Comparison of ENCODE assay signal across 1 mouse cellular context in the genomic region with DNA sequence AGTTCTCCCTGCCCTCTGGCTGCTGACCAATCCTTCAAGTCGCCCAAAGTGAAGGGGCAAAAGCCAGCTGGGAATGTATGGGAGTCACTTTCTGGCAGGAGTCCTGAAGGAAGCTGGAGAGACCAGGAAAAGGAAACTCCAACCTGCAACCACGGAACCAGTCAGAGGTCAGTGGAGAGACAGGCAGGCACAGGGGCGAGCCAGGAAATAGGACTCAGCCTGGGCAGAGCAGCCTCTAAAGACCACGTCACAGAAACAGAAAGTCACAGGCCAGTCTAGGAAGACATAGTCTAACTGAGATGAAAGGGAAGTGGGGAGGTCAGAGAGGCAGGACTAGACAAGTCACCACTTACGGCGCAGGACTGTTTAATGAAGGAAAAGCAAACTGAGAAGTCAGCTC.
TF ChIP-seq lines count a peak whose summit lies in the region.

No protein-coding gene starts in this region.

TF ChIP-seq in CH12.LX, 34 proteins besides CTCF, POLR2A, EP300 and RAD21:
- TF ChIP-seq NRF1 (IDR thresholded peaks at IDR 0.05; ENCODE audit: low read depth, low read length): no peak
- TF ChIP-seq USF1 (IDR thresholded peaks at IDR 0.05; ENCODE audit: low read depth, low read length): no peak
- TF ChIP-seq MAX (IDR thresholded peaks at IDR 0.05; ENCODE audit: low read length): no peak
- TF ChIP-seq NELFE (IDR thresholded peaks at IDR 0.05; ENCODE audit: low read depth, low read length): no peak
- no peak for TF ChIP-seq SMC3 (IDR thresholded peaks at IDR 0.05; ENCODE audit: low read depth, low read length)
- no peak for TF ChIP-seq ZMIZ1 (IDR thresholded peaks at IDR 0.05; ENCODE audit: low read depth, low read length)
- TF ChIP-seq ZNF384 (IDR thresholded peaks at IDR 0.05; ENCODE audit: low read depth, low read length): no peak
- no peak for TF ChIP-seq MXI1 (IDR thresholded peaks at IDR 0.05; ENCODE audit: low read depth, low read length)
- no peak for TF ChIP-seq RCOR1 (conservative IDR thresholded peaks at IDR 0.05; ENCODE audit: low read depth, low read length)
- TF ChIP-seq GABPA (IDR thresholded peaks at IDR 0.05; ENCODE audit: insufficient replicate concordance, low read depth, low read length): no peak
- no peak for TF ChIP-seq KAT2A (IDR thresholded peaks at IDR 0.05; ENCODE audit: insufficient replicate concordance, low read length)
- TF ChIP-seq SIN3A (IDR thresholded peaks at IDR 0.05; ENCODE audit: low read length): no peak; the same call in 1 of the 2 replicates
- TF ChIP-seq JUND (conservative IDR thresholded peaks at IDR 0.05; ENCODE audit: low read depth, low read length): no peak
- TF ChIP-seq POLR2AphosphoS2 (IDR thresholded peaks at IDR 0.05; ENCODE audit: low read depth, low read length): no peak
- no peak for TF ChIP-seq MAFK (IDR thresholded peaks at IDR 0.05; ENCODE audit: insufficient replicate concordance, low read length)
- TF ChIP-seq BHLHE40 (IDR thresholded peaks at IDR 0.05; ENCODE audit: low read depth, low read length): no peak
- no peak for TF ChIP-seq USF2 (conservative IDR thresholded peaks at IDR 0.05; ENCODE audit: low read depth, low read length)
- no peak for TF ChIP-seq CHD1 (IDR thresholded peaks at IDR 0.05; ENCODE audit: low read depth, low read length)
- no peak for TF ChIP-seq E2F4 (IDR thresholded peaks at IDR 0.05; ENCODE audit: insufficient replicate concordance, low read depth, low read length)
- no peak for TF ChIP-seq HCFC1 (IDR thresholded peaks at IDR 0.05; ENCODE audit: low read depth, low read length)
- TF ChIP-seq TCF12 (IDR thresholded peaks at IDR 0.05; ENCODE audit: low read depth, low read length): peak; percentile 35; the same call in 1 of the 2 replicates
- peak; percentile 26; the same call in 1 of the 2 replicates for TF ChIP-seq MEF2A (IDR thresholded peaks at IDR 0.05; ENCODE audit: borderline replicate concordance, low read depth, low read length)
- TF ChIP-seq ZC3H11A (IDR thresholded peaks at IDR 0.05; ENCODE audit: low read depth, low read length): no peak
- TF ChIP-seq ELF1 (IDR thresholded peaks at IDR 0.05; ENCODE audit: low read depth, low read length): peak; percentile 69
- TF ChIP-seq ETS1 (conservative IDR thresholded peaks at IDR 0.05; ENCODE audit: low read depth, low read length): peak; percentile 30; the same call in 1 of the 2 replicates
- no peak for TF ChIP-seq TBP (conservative IDR thresholded peaks at IDR 0.05; ENCODE audit: low read depth, low read length)
- TF ChIP-seq MAZ (IDR thresholded peaks at IDR 0.05; ENCODE audit: low read depth, low read length): no peak
- TF ChIP-seq MYC (IDR thresholded peaks at IDR 0.05; ENCODE audit: low read depth, low read length): 0 out of 2 replicates have a peak, but pooled peaks have one; percentile 24
- no peak for TF ChIP-seq UBTF (IDR thresholded peaks at IDR 0.05; ENCODE audit: low read depth, low read length)
- TF ChIP-seq JUN (IDR thresholded peaks at IDR 0.05; ENCODE audit: insufficient read depth, low read depth, low read length): no peak
- TF ChIP-seq CHD2 (IDR thresholded peaks at IDR 0.05; ENCODE audit: low read length): no peak
- TF ChIP-seq IRF4 (IDR thresholded peaks at IDR 0.05; ENCODE audit: low read depth, low read length): peak; percentile 55
- no peak for TF ChIP-seq ZKSCAN1 (IDR thresholded peaks at IDR 0.05; ENCODE audit: borderline replicate concordance, low read depth, low read length)
- no peak for TF ChIP-seq PAX5 (IDR thresholded peaks at IDR 0.05; ENCODE audit: low read length)
TF ChIP-seq in CH12.LX: peak in this region for 6.
